Mouse (Mus musculus) activated CD4-positive, CD25-positive, alpha-beta regulatory T cell, adult 4 months (primary cell): ENCODE data around the gene Foxk2. TPM values are rescaled to one million over a fixed set of nuclear protein-coding genes. Genes with fewer than 3 reads are reported as not detected.
A peak's percentile ranks its signal among the peaks of the same experiment; 100 is the strongest.

Source experiments
- ATAC-seq: one replicate; pipeline ENCODE4 v1.8.0; 2017
- polyA plus RNA-seq, 2 experiments: library from polyadenylated mRNA; unstranded; fragments of 100-300 nt; shearing (Covaris generic); gene quantifications; one replicate each; pipeline ENCODE4 v1.2.1; 2017

The Foxk2 gene
- polyA plus RNA-seq = 1 to 10 TPM; 5.3 to 6.3 TPM

GRCm38 (mm10) chr11:121259160-121260100 is at the start of gene Foxk2:
Gene Foxk2, plus strand, starts transcription at chr11:121259990.
- peak; percentile 92 for ATAC-seq

- ATAC-seq = no peak
Observed at GRCm38 (mm10) chr11:121216831-121217230, 43.0 kb upstream of the Foxk2 start.

GRCm38 (mm10) chr11:121219776-121220175 is 40.0 kb upstream of the Foxk2 start:
- no peak for ATAC-seq

- no peak for ATAC-seq
Observed at GRCm38 (mm10) chr11:121220771-121221170, 39.0 kb upstream of the Foxk2 start.

- no peak for ATAC-seq
Observed at GRCm38 (mm10) chr11:121221321-121222010, 38.3 kb upstream of the Foxk2 start.

GRCm38 (mm10) chr11:121228129-121229017 is 31.4 kb upstream of the Foxk2 start:
- peak; percentile 18 for ATAC-seq

GRCm38 (mm10) chr11:121229018-121229439 is 30.8 kb upstream of the Foxk2 start, which contains the start of gene Cybc1:
Gene Cybc1, minus strand, starts transcription at chr11:121229322.
- peak; percentile 96 for ATAC-seq

- ATAC-seq = no peak
Observed at GRCm38 (mm10) chr11:121231191-121231590, 28.6 kb upstream of the Foxk2 start.

- no peak for ATAC-seq
Observed at GRCm38 (mm10) chr11:121231628-121232291, 28.0 kb upstream of the Foxk2 start.

GRCm38 (mm10) chr11:121232706-121233105 is 27.1 kb upstream of the Foxk2 start:
- ATAC-seq = no peak

- ATAC-seq = no peak
Observed at GRCm38 (mm10) chr11:121235475-121236238, 24.1 kb upstream of the Foxk2 start.

- peak; percentile 98 for ATAC-seq
Observed at GRCm38 (mm10) chr11:121236564-121237344, 23.0 kb upstream of the Foxk2 start, which contains the start of gene Narf. Gene Narf, plus strand, starts transcription at chr11:121237253.

GRCm38 (mm10) chr11:121237345-121238128 is 22.3 kb upstream of the Foxk2 start:
- peak; percentile 4 for ATAC-seq

- ATAC-seq = no peak
Observed at GRCm38 (mm10) chr11:121239669-121240068, 20.1 kb upstream of the Foxk2 start.

GRCm38 (mm10) chr11:121250196-121250595 is 9.6 kb upstream of the Foxk2 start:
- ATAC-seq = no peak

- no peak for ATAC-seq
Observed at GRCm38 (mm10) chr11:121260211-121260906, 569 bp downstream of the Foxk2 start.

GRCm38 (mm10) chr11:121261074-121261473 is 1.3 kb downstream of the Foxk2 start:
- no peak for ATAC-seq

- no peak for ATAC-seq
Observed at GRCm38 (mm10) chr11:121277516-121277915, 17.7 kb downstream of the Foxk2 start.

- no peak for ATAC-seq
Observed at GRCm38 (mm10) chr11:121278011-121278410, 18.2 kb downstream of the Foxk2 start.
